Mouse (Mus musculus): Measurements from ENCODE around the gene Etl4.

The Etl4 gene

DNA sequence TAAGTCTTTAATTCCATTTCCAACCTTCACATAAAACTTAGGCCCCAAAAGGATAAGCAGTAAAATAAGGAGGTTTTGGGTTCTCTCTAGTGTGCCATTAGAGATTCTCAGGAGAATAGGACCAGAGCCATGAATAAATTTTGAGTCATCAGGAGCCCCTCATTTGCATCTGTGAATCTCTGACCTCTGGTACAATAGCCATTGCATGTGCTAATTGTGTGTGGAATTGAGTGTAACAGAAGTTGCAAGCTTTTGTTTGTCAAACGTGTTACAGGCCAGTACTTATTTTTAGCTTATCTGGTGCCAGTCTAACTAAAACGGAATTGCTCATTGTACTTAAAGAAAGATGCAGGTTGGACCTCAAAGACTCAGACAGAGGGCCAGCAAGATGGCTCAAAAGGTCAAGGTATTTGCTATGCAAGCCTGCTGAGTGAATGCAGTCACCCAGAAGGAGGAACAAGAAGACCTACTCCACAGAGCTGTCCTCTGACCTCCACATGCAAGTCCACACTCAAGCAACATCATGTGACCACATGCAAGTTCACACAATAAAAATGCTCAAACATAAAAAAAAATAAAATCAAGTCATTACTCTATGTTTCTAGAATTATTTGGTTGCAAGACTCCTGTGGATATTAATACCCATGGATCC is 576.7 kb downstream of the Etl4 start:
- ChIA-PET POLR2A (interaction anchor here in 2 of 4 experiments (0.5 to 2.7 kb wide), 9 partner anchors 10 to 238 kb away, joined by 3 to 10 read pairs (median 4); no protein-coding TSS in a partner anchor), CTCF (interaction anchor here in 1 of 4 experiments (1.1 kb wide), 1 partner anchor 9 kb away, joined by 3 read pairs; no protein-coding TSS in a partner anchor)

DNA sequence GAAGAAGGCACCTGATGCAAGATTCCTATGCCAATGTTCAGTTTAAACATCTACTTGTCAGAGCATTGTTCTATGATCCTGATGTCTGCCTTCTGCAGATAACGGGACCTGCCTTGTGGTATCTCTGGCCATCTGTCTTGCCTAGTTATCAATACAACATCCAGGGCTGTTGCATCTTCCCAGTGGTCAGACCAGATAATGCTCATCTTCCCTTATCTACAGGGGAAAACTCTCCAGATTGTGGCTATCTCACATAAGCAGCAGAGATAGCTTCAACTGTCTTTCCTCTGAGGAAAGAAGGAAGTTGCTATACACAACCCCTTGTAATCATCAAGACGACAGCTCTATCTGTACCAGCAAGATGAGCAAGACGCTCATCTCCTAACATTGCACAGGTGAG is 579.5 kb downstream of the Etl4 start:
- ChIA-PET CTCF (no interaction called here), POLR2A (no interaction called here)

DNA sequence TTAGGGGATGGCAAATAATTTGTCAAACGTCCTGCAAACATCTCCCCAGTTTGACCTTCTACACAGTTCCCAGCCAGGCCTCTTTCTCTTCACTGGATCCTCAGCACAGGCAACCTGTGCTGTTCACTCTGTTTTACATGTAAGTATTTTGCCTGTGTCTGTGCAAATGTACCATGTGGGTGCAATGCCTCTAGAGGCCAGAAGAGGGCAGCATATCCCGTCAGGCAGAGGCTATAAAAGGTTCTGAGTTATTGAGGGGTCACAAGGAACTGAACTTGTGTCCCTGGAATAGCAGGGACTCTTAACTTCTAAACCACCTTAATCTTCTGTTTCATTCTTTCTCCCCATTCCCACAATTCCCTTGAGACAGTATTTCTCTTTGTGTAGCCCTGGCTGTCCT is 582.5 kb downstream of the Etl4 start:
- POLR2A ChIA-PET, result interaction anchor here in 3 of 4 experiments (0.6 to 1.3 kb wide), 6 partner anchors 34 to 227 kb away, joined by 3 to 6 read pairs (median 4); no protein-coding TSS in a partner anchor

DNA sequence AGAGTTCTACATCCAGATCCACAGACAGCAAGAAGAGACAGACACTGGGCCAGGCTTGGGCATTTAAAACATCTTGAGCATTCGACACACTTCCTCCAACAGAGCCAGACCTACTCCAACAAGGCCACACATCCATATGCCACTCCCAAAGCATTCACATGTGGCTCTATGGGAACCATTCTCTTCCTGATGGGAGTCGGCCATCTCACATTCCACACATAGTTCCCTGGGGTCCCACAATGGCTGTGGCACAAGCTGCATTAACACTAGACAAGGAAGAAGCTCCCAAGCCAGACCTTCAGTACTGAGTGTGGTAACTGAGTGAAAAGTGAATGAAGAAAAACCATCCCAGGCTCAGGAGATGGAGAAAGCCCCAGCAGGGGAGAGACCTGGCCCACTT is 584.2 kb downstream of the Etl4 start:
- ChIA-PET POLR2A (interaction anchor here in 3 of 4 experiments (0.9 to 2.2 kb wide), 17 partner anchors 12 to 198 kb away, joined by 3 to 16 read pairs (median 4); no protein-coding TSS in a partner anchor), CTCF (interaction anchor here in 2 of 4 experiments (0.9 to 1.4 kb wide), 3 partner anchors 12 to 179 kb away, joined by 4 read pairs; no protein-coding TSS in a partner anchor)

More for the DNA sequence above, 582.5 kb downstream of the Etl4 start:
- CTCF ChIA-PET, result no interaction called here

DNA sequence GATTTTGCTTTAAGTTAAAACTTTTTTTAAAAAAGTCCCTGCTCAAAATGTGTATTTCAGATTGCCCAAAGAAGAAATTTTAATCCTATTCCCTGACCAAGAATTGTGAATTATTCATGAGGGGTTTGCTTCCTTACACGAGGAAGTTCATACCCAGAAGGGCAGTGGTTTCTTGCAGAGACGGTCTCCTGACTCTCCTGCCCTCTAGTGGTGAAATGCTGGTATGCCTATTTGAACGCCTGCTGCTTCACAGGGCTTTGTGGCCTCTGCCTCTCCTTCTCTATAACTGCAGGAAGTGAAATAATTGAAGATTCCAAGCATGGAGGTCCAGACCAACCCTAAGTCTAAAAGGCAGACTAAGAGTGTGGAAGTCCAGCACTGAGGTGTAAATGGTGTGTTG is 585.1 kb downstream of the Etl4 start:
- ChIA-PET POLR2A (interaction anchor here in 3 of 4 experiments (0.8 to 3.1 kb wide), 17 partner anchors 10 to 242 kb away, joined by 3 to 21 read pairs (median 4); no protein-coding TSS in a partner anchor), CTCF (interaction anchor here in 3 of 4 experiments (0.6 to 1.4 kb wide), 9 partner anchors 9 to 179 kb away, joined by 3 to 5 read pairs (median 4); no protein-coding TSS in a partner anchor)

DNA sequence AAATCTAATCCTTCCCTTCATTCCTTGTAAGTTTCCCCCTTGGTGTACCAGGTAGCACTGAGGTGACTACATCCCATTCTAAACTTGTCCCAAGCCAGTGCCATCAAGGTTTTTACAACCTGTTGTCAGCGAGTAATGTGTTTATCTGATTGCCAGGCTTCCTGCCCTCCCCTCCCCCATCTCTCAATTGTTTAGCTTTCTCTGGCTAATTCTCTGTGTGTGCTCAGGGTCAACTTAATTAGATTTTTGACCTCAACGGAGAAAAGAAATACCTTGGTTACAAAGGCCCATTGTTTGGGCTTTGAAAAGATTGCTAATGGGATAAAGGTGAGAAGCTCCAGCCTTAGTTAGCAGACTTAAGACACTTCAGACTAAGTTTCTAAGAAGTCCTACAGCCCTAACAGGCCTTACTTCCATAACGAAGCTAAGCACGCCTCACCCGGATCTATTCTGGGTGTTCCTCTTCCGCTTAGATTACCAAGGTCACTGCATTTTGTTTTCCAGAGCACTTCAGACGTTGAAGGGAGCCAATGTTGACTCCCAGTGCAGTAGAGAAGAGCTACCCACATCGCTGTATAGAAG is 586.7 kb downstream of the Etl4 start:
- ChIA-PET POLR2A (interaction anchor here (0.6 to 3.1 kb wide), 72 partner anchors 8 to 530 kb away, joined by 3 to 62 read pairs (median 5); no protein-coding TSS in a partner anchor), CTCF (interaction anchor here (0.5 to 1.6 kb wide), 18 partner anchors 12 to 284 kb away, joined by 3 to 9 read pairs (median 4); no protein-coding TSS in a partner anchor)

DNA sequence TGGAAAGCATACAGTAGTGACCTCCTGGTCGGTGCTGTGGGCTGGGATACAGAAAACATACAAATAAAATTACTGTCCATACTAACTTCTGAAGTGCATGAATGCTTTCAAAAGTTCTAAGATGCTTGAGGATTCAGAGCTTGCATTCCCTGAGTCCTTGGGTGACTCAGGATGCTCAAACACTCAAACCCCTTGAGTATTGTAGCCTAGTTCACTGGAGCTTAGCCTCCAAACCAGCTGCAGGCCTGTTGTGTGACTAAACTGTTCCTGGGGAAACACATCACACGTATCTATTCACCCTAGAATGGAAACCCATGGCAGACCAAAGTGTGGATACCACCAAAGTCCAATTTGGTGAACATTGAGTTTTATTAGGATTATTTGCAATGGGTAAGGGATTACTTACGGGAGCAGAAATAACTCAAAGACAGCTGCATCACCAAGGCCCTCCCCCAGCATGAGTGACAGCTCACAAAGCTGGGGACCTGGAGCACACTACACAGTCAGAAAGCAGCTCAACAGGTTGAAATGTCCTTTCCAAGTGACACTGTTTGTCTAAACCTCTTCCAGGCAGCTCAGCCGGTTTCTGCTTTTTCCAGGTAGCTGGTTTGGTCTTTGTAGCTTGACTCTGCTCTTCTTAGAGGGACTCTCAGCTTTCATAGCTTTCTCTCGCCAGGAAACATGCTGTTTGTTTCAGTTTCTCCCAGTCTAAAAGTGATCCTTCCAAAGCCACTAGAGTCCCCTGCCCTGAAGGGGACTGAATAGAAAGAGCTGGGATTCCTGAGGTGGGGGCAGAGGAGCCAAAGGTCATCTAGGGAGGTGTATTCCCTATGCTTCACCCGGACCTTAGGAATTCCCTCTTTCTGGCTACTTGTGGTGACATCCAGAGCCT is 598.5 kb downstream of the Etl4 start:
- ChIA-PET CTCF (interaction anchor here in 3 of 4 experiments (0.6 to 1.4 kb wide), 6 partner anchors 9 to 18 kb away, joined by 3 to 5 read pairs (median 3); no protein-coding TSS in a partner anchor), POLR2A (interaction anchor here in 3 of 4 experiments (0.6 to 6.3 kb wide), 32 partner anchors 9 to 268 kb away, joined by 3 to 48 read pairs (median 5); no protein-coding TSS in a partner anchor)

DNA sequence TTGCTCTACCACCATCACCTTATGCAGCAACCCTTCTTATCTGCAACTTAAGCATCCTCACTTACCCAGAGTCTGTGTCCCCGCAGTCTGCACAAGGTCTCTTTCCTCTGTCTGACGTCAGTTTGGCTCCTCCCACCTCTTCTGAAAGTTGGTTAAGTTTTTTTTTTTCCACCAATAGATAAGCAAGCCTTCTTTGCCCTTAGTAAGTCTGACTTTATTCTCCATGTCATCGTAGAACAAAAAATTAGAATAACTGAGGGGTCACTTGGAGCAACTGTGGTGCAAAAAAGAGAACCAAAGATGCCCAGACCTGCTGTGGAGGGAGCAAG is 599.1 kb downstream of the Etl4 start:
- POLR2A ChIA-PET, result interaction anchor here in 3 of 4 experiments (0.6 to 6.3 kb wide), 27 partner anchors 8 to 267 kb away, joined by 3 to 48 read pairs (median 6); no protein-coding TSS in a partner anchor
- CTCF ChIA-PET, result interaction anchor here in 2 of 4 experiments (1.3 to 1.4 kb wide), 2 partner anchors 14 kb away, joined by 3 to 5 read pairs; no protein-coding TSS in a partner anchor

DNA sequence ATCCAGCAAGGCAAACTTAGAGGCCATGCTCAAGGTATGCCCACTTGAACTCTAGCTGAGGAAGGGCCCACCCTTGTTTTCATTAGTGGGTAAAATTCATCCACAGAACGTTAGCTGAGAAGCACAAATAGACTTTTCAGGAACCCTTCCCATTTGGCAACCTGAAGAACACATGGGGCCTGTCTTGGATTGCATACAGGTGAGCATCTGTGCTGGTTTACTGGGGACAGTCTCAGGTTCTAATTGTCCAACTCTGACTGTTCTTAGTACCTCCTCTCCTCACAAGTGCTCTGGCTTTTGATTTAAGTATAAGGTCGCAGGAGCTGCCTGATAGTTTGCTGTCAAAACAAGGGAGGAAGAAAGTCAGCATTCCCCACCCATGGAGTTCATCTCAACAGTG is 600.5 kb downstream of the Etl4 start:
- ChIA-PET CTCF (interaction anchor here in 1 of 4 experiments (0.8 kb wide), 1 partner anchor 16 kb away, joined by 3 read pairs; no protein-coding TSS in a partner anchor), POLR2A (interaction anchor here in 2 of 4 experiments (0.7 to 6.3 kb wide), 16 partner anchors 9 to 266 kb away, joined by 3 to 48 read pairs (median 6); no protein-coding TSS in a partner anchor)

DNA sequence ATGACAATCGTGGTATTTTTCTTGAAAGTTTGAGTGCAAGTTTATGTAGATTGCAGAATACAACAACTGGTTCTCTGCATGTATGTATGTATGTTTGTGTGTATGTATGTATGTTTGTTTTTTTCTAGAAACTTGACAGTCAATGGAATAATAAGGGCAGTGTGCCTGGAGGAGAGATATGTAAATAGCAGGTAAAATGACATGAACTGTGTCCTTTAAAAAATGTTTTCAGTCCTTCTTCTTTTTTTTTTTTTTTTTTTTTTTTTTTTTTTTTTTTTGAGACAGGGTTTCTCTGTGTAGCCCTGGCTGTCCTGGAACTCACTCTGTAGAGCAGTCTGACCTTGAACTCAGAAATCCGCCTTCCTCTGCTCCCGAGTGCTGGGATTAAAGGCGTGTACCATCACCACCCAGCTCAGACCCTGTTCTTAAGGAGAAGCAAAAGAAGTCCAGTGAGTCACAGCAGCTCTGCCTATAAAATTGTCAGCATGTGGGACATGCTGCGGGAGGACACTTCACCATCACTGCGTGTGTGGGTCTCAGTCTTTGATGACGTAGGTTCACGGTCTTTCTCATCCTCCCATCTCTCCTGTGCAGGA is 606.8 kb downstream of the Etl4 start:
- POLR2A ChIA-PET, result interaction anchor here in 3 of 4 experiments (0.7 to 1.7 kb wide), 7 partner anchors 8 to 152 kb away, joined by 3 to 9 read pairs (median 5); no protein-coding TSS in a partner anchor
- CTCF ChIA-PET, result interaction anchor here in 3 of 4 experiments (0.6 to 0.8 kb wide), 4 partner anchors 10 to 72 kb away, joined by 3 to 5 read pairs (median 4); no protein-coding TSS in a partner anchor

DNA sequence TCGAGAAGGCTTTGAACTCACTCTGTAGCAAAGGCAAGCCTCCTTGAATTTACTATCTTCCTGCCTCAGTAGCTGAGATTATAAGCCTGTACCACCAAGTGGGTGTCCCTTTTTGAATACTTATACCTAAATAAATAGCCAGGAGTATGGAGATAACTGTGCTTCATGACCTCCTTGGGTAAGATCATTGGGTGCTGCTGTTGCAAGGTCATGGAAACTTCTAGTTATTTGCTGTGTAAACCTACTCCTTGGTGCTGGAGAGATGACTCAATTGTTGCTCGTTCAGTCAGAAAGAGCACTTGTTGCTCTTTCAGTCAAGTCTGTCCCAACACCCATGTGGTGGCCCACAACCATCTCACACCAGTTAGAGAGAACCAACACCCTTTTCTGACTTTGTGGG is 608.3 kb downstream of the Etl4 start:
- ChIA-PET POLR2A (interaction anchor here in 3 of 4 experiments (0.6 to 2.7 kb wide), 16 partner anchors 8 to 497 kb away, joined by 3 to 21 read pairs (median 5); no protein-coding TSS in a partner anchor), CTCF (interaction anchor here in 1 of 4 experiments (1.2 kb wide), 1 partner anchor 98 kb away, joined by 4 read pairs; no protein-coding TSS in a partner anchor)

DNA sequence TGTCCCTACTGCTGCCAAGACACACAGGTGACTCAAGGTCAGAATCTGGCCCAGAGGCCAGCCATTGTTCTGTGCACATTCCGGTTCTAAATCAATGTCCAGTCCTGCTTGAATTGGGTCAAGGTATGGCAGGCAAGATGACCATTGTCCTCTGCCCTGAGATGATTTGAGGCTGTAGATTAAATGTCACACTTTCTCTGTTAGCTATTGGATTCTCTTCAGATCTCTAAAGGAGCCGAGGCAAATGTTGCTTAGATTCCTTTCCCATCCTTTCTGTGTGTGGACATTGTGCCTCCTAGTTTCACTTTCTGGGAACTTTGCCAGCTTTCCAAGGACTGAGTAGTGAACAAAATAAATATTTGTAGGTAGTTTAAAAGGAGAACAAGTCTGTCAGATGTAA is 608.9 kb downstream of the Etl4 start:
- CTCF ChIA-PET, result interaction anchor here in 1 of 4 experiments (1.2 kb wide), 1 partner anchor 97 kb away, joined by 3 read pairs; no protein-coding TSS in a partner anchor
- POLR2A ChIA-PET, result interaction anchor here (0.6 to 2.7 kb wide), 24 partner anchors 9 to 497 kb away, joined by 3 to 23 read pairs (median 5); no protein-coding TSS in a partner anchor

DNA sequence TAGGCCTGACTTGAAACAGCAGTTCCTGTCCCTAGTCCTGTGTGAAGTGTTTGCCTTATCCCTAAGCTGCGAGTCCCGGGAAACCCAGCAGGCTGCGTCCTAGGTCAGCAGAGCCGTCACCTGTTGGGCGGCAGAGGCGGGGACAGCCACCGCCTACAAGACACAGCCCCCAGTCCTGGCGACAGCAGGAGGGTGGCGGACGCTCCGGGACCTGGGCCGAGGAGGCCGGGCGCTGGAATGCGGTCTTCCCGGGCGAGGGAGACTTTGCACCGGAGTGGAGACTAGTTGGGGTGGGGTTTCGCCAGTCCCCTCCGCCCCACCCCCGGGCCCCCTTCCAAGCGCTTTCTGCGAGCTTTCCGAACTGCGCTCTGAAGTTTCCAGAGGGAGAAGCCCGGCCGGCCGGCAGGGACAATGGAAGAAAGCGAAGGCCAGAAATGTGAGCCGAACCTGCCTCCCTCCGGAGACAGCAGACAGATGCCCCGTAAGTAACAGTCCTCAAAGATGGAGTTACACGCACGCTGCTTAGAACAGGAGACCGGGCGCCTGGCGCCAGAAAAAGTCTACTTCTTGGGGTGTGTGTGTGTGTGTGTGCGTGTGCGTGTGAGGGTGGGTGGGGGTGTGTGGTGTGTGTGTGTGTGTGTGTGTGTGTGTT is 610.0 kb downstream of the Etl4 start:
- POLR2A ChIA-PET, result interaction anchor here (0.6 to 2.7 kb wide), 49 partner anchors 9 to 388 kb away, joined by 3 to 23 read pairs (median 5); no protein-coding TSS in a partner anchor
- CTCF ChIA-PET, result interaction anchor here (0.5 to 1.5 kb wide), 8 partner anchors 27 to 258 kb away, joined by 3 to 8 read pairs (median 3); no protein-coding TSS in a partner anchor

DNA sequence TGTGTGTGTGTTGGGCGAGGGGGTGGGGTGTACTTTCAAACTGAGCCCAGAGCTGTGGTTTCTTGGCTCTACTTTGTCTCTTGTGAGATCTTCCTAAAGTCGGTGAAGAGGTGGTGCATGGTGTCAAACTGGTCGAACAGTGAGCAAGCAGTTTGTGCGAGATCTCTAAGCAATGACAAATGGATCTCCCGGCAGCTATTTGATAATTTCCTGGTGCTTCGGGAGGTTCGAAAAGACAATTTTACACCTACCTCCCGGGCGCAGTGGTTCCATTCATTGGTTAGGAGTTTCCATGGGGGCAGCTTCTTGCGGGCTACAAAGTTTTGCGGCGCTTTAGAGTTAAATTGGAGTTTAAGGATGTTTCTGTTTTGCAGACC is 610.5 kb downstream of the Etl4 start:
- POLR2A ChIA-PET, result interaction anchor here (0.6 to 2.7 kb wide), 33 partner anchors 10 to 388 kb away, joined by 3 to 23 read pairs (median 7); no protein-coding TSS in a partner anchor
- CTCF ChIA-PET, result interaction anchor here in 3 of 4 experiments (0.7 to 1.5 kb wide), 5 partner anchors 26 to 257 kb away, joined by 3 to 8 read pairs (median 4); no protein-coding TSS in a partner anchor

DNA sequence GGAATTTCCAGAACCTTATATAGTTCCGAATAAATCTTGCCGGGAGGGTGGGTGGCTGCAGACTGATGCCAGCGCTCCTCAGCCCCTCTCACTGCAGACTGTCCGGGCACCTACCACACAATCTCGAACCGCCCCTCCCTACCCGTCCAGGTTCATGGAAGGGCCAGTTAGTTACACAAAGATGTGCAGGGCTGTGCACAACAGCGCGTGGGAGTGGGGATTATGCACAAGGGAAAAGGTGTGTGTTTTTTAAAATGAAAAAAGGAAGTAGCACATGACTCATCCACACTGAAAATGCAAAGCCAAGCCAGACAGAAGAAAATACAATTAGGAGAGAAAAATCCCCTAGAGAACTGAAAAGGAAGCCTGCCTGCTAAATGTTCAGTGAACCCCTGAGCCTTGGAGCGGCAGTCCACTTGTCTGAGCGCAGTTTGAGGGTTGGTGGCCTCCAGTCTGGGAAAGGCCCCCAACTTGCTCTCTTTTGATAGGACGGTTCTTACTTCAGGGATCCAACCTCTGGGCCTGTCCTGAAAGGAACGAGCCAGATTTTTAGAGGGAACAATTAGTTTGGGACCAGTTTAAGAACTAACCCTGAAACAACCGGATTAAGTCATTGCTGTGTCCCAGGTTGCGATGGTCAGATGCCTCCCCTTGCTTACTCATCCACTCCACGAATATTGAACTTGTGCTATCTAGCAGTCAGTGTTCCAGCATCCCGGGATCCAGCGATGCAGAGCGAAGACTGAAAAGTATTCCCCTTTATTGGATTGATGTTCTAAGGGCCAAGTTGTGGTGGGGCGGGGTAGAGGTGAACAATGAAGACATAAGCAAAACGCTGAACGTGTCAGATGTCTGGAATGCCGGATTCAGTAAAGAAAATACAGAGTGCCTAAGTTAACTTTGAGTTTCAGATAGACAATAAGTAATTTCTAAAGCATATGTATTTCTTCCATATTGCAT is 611.3 kb downstream of the Etl4 start:
- ChIA-PET POLR2A (interaction anchor here in 3 of 4 experiments (0.7 to 4.0 kb wide), 36 partner anchors 11 to 228 kb away, joined by 3 to 26 read pairs (median 6); no protein-coding TSS in a partner anchor), CTCF (interaction anchor here in 2 of 4 experiments (0.9 to 1.0 kb wide), 2 partner anchors 25 to 257 kb away, joined by 3 to 5 read pairs; no protein-coding TSS in a partner anchor)
